Mouse (Mus musculus): Measurements from ENCODE around the gene Dgki.

Gene Dgki

DNA sequence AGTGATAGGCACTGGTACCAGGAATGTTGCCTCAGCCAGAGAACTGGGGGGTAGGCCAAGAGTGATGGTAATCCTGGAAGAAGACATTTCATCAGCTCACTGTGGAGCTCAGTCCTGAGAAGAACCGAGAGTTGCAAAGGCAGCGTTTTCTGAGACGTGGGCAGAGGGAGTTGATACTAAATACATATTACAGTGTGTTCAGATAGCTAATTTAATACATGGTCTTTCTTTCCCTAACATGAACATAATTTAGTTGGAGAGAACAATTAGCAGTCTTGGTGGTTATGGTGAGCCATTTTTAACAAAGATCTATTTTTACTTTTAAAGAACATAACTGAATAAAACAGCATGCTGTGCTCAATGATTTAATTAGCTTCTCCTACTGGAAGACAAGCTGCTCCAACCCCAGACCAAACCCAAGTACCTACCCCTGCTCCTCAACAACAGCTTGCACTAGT is 456.9 kb downstream of the Dgki start:
- WGBS = 40% methylated on average over 3 of the region's 3 CpGs

GRCm38 (mm10) chr6:36842101-36842922 is 457.7 kb downstream of the Dgki start:
- WGBS = 76% methylated on average over 5 of the region's 5 CpGs

GRCm38 (mm10) chr6:36841701-36842100 is 458.3 kb downstream of the Dgki start:
- WGBS = 63% methylated on average over 3 of the region's 3 CpGs

GRCm38 (mm10) chr6:36838747-36839146 is 461.2 kb downstream of the Dgki start:
- WGBS = 98% methylated on average over 1 of the region's 1 CpGs

DNA sequence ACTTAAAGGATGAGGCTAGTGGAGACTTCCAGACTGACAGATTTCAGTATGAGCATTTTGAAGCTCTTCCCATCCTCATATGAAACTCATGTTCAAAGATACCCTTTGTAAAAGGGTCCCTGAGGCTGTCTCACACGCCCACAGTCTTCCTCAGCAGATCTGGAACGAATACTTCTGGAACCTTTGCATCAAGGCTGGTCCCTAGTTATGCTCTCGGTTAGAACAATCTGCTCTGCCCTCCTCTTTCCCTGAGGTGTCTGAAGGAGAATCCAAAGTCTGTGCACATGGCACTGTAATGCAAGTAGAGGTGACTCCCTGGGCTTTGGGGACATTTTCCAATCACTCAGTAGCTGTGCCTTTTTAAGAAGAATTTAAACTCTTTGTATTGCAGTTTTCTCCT is 464.6 kb downstream of the Dgki start:
- 53% methylated on average over 3 of the region's 3 CpGs for WGBS

DNA sequence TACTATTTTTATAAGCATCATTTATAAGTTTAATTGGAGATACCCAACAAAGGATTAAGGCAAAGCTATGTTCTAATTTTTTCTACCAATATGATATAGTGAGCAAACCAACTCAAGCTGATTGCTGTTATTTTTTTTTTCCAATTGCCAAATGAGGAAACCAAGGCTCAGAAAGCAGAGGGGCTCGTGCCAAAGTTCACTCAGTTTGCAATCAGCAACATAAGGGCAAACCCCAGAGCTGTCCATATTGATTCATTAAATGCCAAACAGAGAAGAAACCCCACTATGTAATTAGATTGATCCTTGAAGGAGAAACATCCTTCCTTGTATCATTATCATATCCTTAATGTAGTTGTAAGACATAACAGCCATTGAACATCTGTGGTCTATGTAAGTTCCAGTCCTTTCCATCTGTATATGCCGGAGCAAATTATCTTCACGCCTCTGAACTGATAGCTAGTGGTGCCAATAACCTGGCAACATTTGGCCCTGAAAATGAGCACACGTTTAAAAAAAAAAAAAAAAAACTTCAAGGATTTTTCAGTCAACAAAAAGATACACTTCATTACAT is 465.2 kb downstream of the Dgki start:
- 65% methylated on average over 4 of the region's 4 CpGs for WGBS

GRCm38 (mm10) chr6:36832681-36833080 is 467.3 kb downstream of the Dgki start:
- 85% methylated on average over 4 of the region's 4 CpGs for WGBS

- 73% methylated on average over 2 of the region's 2 CpGs for WGBS
Measured at GRCm38 (mm10) chr6:36832207-36832606, 467.8 kb downstream of the Dgki start.

DNA sequence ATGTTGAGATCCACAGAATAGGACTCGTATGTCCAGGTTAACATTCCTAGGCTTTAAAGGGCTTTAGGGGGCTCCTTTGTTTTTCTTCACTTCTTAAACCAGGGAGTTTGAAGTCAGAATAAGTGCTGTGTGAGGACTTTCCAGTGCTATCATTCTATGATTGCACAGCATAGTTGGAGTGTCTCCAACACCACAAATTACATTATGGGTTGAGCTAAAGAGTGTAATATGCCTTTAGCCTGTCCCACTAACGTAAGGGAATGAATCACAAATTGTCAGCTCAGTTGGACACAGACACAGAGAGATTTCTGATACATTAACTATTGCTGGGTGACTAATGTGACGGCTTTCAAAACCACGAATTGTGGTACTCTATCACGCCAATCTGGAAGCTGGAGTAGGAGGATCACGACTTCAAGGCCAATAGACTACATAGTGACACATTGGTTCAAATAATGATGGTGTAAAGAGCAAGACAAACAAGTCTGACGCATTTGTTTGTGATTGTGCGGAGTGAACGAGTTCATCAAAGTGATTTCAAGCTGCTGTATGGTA is 469.5 kb downstream of the Dgki start:
- 88% methylated on average over 9 of the region's 9 CpGs for WGBS

GRCm38 (mm10) chr6:36819019-36819783 is 480.8 kb downstream of the Dgki start:
- 33% methylated on average over 8 of the region's 8 CpGs for WGBS

DNA sequence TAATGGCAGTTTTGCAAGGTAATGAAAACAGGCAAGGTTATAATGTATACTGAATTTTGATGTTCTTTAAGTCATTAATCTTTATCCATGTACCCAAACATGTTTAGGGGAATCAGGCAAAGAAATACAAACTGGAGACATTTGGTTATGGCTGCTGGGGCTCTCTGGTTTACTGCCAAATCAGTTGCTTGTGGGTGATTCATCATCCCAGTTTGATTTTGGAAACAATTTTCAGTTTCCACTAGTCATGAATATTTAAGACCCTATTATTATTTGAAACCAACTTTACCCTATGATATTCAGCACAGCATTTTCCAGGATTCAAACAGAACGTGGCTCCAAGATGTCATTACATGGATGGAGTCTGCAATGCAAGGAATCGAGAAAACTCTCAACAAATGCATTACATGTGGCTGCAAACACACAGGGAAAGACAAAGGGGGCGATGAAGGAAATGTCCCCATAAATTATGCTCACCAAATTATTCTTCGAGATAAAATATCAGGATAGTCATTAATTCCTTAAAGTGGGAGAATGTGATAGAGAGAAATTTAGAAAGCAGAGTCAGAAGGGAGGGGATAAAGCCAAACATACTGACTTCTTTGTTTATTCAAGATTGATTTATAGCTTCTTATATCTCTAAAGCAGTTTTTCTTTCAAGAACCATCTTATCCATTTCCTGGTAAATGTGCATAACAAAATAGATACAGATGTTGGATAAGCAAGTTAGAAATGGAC is 481.5 kb downstream of the Dgki start:
- WGBS = 48% methylated on average over 4 of the region's 4 CpGs

- WGBS = 56% methylated on average over 3 of the region's 3 CpGs
Measured at GRCm38 (mm10) chr6:36816666-36817065, 483.3 kb downstream of the Dgki start.

GRCm38 (mm10) chr6:36815992-36816391 is 484.0 kb downstream of the Dgki start:
- WGBS = 54% methylated on average over 2 of the region's 2 CpGs

- WGBS = 75% methylated on average over 7 of the region's 7 CpGs
Measured at GRCm38 (mm10) chr6:36812666-36813515, 487.1 kb downstream of the Dgki start.

DNA sequence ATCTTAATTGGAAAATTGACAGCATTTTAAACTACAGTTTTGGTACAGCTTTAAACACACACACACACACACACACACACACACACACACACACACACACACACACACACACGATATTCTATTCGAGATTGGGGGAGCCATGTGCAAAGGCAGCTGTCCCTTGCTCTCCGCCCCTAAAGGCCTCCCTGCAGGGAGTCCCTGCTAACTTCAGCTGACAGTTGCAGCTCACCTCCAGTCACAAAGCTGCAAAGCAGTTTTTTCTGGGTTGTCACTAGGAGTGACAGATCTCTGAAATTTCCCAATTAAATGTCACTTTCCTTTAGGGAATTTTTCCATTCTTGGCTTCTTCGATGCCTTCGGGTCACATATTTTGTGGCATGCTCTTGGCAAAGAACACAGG is 489.5 kb downstream of the Dgki start:
- 17% methylated on average over 5 of the region's 5 CpGs for WGBS

DNA sequence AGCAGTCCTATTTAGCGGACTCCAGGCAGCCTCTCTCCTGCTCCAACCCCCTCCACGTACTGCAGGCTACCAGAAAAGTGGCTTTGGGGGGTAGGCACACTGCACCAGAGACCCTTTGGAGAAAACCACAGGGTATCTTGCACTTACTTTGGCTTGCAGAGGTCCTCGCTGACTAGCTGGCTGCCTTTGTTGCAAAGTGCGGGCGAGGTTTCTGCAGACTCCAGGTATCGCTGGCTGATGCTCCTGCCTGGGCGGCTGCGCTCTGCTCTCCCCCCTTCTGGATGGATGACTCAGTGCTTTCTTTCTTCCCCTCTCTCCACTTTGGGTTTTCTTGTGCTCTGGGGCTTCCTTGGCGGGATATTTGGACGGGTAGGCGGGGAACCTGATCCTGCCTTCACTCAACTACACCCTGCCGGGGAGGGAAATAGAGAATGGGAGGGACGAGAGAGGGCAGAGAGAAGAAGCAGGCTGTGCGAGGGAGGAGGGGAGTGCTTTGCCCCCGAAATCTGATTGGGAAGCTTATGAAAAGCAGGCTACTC is 490.2 kb downstream of the Dgki start, which contains the start of gene Ptn:
Gene Ptn, minus strand, starts transcription at position 474 of the 539 bp plus-strand sequence.
- WGBS = under 1% methylated on average over 15 of the region's 15 CpGs

DNA sequence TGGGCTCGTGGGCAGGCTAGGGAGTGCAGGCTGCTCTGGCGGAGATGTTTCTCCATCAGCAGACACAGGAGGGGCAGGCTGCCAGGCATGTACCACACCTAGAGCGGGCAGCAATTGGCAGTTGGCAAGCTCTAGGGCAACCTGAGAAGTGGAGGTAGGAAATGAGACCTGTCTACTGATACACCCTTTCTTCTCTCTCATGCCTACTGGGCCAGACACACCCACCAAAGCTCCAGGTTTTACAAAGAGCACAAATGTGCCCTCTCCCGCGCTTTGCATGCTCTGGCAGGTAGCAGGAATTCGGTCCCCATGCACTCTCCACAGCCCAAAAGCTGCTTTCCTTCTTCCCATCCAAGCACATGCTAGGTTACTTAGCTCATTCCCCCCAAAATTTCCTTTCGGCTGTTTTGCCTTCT is 490.7 kb downstream of the Dgki start:
- 8% methylated on average over 7 of the region's 7 CpGs for WGBS

GRCm38 (mm10) chr6:36808306-36809058 is 491.5 kb downstream of the Dgki start:
- WGBS = 27% methylated on average over 7 of the region's 7 CpGs

- 46% methylated on average over 6 of the region's 6 CpGs for WGBS
Measured at GRCm38 (mm10) chr6:36806906-36807305, 493.1 kb downstream of the Dgki start.
